Mouse (Mus musculus): ENCODE data around the gene Ube2d3. TPM values are rescaled to one million over a fixed set of nuclear protein-coding genes. Genes with fewer than 3 reads are reported as not detected.
"Not testable (repeated sequence)": the region's sequence is repeated elsewhere in the genome, so short reads cannot be mapped to it uniquely, and the experiment has no call there.

The Ube2d3 gene
- total RNA-seq, 2 experiments from 2014 or later = 350 to 358 TPM

DNA sequence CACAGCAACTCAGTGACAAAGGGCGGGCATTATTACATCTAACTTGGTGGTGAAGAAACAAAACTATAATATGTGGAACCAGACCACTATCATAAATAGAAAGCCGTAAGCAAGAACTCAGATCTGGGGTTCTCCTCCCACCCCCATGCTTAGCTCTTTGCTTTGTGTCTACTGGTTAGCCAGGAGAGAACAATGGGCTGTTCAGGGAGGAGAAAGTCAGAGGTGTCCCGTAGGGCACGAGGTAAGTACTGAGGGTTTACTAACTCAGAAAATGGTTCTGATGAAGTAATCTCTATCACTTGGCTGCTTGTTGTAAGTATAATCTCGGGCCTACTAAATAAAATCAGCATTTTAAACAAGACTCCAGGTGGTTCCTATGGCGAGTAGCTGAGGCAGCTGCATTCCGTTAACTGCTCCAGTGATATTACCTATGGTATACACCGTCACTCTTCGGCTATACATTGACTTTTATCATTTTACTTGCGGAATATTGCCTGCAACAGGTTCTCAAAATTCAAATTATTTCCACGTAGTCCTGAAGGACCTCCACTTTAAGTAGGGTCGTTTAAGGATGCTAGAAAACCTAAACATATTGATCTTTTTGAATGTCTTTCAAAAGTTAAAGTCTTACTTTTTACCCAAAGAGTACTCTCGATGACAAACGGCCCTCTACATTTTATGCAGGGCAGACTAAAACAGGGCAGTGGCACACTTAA lies 890 bp upstream of the Ube2d3 start:
- no peak for DNase-seq

DNA sequence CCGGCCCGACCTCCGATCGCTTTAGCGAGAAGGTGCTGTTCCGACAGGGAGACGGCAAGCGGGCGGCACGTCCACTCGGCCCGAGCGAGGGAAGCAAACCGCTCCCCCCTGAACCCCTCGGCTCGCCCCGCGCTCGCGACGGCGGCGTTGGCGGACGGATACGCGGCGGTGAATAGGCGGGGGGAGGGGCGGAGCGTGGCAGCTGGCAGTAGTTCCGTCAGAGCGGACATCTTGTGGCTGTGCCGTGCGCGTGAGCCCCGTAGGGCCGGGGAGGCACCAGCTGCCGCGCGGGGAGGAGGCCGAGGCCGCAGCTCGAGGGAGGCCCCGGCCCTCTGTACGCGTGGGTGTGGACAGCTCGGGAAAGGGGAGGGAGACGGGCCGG lies 573 bp downstream of the Ube2d3 start:
- peak; percentile 95 for DNase-seq

DNA sequence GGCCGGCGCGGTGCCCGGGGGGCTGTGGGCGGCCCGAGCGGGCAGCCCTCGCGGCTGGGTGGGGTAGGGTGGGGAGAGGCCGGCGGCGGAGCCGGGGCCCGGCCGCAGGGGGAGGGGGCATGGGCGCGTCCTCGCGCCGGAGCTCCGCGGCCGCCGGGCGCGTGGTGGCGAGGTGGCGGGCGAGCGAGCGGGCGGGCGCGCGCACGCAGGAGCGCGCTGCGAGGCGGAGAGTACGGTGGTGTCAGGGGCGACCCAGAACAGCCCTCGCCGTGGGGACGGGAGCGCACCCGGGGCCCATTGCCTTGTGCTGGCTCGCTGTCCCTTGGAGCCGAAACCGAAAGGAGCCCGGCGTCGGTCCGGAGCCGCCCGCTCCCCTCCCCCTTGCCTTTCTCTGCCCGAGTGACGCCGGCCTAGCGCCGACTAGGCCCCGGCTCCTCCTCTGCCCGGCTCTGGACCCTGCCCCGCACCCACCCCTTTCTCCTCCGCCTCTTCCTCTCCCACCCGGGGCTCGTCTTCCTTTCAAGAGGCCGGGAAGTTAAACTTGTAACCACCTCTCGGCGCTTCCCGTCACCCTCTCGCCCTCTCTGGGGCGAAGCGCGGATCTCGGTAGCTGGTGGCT lies 1.1 kb downstream of the Ube2d3 start:
- peak; percentile 91 for DNase-seq

DNA sequence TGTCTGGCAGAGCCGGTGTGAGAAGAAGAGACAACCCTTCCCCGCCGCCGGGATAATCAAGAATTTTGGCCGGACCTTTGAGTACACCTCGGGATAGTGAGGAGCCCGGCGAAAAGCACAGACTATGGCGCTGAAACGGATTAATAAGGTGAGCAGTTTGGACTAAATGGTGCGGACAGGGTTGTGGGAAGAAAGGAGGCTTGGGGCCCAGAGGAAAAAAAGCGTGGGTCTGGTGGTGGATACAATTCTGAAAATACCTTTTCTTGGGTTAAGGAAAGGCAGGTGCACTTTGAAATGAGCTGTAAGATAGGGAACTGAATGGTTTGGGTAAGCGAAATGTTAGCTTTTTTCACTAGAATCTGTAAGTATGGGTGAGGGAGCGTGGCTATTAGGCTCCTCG lies 1.7 kb downstream of the Ube2d3 start:
- no peak for DNase-seq

DNA sequence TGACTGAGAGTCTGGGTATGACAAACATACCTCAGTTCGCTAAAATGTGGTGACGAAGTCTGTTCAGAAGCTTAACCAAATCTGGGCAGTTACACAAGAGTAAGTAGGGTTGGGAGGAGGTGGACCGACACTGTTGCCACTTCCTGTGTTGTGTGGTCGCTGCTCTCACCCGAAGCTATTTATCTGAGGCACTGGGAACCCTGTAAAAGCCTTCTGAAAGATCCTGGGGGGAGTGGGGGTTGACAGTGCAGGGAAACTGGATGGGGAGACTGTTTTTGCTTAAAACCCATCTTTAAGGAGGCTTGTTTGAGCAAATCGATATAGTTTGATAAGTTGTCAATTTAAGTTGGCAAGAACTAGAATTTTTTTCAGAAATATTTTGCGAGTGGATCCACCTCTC lies 2.3 kb downstream of the Ube2d3 start:
- peak; percentile 61 for DNase-seq

DNA sequence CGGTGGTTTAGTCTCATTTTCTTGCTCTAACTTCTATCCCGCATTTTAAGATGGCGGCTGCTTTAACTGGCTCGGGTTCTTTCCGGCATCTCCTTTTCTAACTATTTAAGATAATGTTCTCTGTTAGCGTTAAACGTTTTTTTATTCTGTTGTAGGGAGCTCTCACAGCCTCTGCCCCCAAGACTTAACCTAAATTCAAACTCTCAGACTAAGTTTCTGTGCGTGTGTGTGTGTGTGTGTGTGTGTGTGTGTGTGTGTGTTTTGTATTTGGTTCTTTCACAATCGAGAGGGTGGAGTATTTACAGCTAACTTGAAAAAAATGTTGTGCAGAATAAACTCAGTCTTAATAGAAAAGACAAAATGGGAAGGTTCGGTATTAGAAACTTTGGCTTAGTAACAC lies 2.7 kb downstream of the Ube2d3 start:
- DNase-seq = peak; percentile 34

DNA sequence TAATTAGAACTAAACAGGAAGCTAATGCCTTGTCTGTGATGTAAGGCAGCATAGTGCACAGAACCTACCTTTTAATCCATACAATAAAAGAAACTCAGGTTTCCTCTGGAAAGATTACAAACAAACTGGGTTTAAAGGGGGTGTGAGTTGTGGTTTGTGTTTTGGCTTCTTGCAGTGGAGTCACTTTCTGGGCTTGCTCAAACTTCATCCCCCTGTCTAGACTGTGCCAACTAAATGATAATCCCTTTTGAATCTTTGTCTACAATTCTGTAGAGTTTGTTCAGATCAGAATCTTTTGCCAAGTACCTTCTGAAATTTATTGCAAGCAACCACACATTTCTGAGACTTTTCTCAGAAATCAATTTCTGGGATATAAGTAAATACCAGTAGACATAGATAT lies 7.0 kb downstream of the Ube2d3 start:
- no peak for DNase-seq

DNA sequence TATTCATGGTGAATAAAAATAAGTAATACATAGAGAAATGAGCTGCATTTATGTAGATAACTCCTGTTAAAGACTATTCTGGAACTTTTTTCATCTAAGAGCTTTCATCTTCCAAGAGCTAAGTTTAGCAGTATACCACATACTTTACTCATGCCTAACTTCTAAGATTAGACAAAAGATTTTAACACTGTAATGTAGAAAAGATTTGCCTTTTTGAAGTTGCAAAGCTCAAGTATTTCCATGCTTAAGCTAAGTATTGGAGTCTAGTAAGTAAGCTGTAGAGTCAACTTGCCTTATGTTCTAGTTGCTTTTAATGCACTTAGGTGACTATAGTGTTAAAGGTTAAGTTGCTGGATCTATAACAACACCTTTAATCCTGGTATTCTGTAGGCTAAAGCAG lies 21.0 kb downstream of the Ube2d3 start:
- no peak for DNase-seq

DNA sequence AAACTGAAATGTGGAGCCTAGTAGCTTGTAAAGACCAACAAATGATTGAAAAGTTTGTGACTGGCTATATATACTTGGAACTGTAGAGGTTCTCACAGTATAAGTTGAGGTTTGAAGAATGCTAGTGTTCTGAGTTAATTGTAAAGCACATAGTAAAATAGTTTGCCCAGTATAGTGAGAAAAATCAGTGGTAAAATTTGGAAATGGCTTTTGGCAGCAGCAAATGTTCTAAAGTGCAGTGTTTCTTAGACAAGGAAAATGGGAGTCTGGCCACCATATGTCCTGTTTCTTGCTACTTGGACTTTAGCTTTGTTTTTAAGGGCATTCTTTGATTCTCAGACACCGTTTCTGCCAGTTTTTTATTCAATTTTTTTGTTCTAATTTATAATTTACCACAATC lies 30.5 kb downstream of the Ube2d3 start:
- DNase-seq = no peak

DNA sequence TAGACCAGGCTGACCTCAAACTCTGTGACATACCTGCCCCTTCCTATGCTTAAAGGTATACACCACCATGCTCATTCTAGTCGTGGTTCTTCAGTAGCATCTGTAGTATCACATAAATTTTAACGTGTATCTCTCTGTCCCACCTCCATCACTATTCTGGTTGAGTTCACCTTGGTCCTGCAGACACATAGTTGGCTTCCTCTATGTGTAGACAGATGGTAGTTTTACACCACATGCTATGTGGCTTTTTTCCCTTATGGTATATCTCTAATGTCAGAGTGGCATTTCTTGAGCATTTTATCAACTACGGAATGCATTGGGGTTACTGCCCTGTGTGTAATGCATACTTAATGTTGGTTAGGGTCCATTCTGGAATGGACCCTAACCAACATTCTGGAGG lies 31.2 kb downstream of the Ube2d3 start:
- no peak for DNase-seq

DNA sequence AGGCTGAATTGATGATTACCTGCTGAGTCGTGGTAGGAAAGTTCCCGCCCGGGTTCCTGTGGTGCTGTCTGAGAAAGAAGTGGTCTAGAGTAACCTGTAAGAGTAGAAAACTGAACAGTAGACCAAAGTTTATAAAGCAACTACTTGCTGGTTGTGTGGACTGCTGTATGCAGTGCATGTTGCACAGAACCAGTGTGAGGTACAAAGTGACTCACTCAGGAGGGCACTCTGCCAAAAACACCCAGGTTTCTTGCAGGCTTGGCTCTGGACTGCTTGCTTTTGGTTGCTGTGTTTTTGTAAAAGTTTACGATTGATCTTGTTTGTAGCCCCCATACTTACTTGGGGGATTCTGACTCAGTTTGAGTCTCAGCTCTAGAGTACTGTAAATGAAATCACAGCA lies 32.0 kb downstream of the Ube2d3 start:
- DNase-seq = peak; percentile 90

DNA sequence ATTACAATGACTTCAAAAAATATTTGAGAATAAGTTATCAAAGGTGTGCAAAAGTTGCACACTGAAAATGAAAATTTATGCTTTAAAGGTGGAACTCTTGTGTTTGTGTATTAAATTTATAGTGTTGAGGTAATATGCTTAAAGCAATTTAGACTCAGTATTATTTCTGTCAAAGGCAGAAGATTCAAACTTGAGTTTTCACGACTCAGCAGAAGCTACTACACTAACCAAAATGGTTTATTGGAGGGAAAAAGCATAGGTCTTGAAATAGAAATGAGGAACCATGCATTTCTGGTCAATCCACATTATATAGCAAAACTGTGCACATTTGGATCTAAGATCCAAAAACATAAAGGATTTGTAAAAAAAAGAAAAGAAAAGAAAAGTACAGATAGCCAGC lies 32.9 kb downstream of the Ube2d3 start:
- no peak for DNase-seq

DNA sequence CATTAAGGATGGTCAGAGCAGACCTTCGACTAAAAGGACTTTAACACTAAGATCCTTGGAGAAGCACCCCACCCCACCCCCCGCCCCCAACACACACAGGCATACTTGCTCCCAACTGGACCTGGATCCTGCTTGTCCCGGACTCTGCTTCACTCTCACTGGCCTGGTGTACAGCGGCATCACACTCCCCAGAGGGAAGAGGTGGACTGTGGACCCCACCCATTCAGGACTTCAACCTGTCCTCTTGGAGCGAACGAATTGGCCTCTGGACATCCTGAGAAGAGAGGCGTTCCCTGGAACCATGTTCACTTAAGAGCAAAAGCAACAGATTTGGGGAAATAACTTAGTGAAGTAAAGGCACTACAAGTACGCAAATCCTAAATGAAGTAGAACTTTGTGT lies 37.1 kb downstream of the Ube2d3 start:
- no peak for DNase-seq

DNA sequence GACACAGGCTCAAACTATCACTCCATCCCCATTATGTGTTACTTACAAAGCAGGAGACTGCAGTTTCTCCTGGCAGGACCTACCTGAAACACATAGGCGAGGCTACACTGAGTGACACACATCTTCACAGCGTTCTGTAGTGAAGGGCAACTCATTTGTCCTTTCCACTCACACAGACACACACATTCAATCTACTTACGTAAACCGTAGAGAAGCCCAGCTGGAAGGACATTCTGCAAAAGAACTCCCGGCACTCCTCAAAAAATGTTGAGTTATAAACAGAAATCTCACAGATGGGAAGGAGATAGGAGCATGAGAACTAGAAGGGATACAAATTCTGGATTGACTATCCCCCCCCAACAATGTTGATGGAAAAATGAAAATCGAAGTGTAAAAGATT lies 38.3 kb downstream of the Ube2d3 start:
- DNase-seq = no peak

DNA sequence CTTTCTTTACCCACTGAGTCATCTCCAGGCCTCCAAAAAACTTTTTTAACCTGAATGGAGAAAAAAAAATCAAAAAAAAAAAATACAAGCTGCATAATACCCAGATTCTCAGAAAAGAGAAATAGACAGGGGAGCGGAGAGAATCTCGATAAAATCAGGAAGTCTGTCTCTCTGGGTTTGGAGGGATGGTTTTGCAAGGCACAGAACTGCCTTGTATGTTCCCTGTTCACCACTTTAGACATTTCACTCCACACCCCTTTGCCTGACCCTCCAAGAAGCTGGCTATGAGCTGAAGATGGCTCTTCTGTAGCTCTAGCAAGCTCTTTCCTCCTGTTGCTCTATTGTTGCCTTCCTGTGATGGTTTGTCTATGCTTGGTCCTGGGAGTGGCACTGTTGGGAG lies 39.0 kb downstream of the Ube2d3 start:
- no peak for DNase-seq

DNA sequence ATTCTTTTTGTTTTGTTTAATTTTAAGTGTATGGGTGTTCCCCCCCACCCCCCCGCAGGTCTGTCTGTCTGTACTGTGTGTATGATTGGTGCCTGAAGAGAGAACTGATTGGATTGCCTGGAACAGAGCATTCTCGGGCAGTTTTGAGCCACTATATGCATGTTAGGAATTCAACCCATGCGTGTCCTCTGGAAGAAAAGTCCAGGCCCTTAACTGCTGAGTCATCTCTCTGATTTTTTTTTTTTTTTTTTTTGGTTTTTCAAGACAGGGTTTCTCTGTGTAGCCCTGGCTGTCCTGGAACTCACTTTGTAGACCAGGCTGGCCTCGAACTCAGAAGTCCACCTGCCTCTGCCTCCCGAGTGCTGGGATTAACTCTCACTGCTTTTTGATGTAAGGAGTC lies 41.1 kb downstream of the Ube2d3 start:
- not testable (repeated sequence) for DNase-seq

DNA sequence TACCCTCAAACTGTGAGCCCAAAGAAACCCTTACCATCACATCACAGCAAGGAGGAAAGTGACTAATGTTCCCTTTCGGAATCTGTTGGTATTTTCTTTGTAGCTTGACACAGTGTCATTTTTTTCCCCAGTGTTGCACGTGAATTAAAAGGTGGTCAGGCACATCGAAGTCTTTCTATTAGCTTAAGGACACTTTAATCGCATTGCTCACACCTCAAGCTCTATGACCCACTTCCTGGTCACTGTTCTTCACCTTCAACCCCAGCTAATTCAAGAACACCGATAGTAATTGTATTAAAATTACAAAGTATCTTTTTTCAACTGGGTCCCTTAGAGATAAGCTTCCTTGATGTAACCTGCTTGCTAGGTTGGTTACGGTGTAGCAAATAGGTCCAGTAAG lies 42.8 kb downstream of the Ube2d3 start:
- no peak for DNase-seq

DNA sequence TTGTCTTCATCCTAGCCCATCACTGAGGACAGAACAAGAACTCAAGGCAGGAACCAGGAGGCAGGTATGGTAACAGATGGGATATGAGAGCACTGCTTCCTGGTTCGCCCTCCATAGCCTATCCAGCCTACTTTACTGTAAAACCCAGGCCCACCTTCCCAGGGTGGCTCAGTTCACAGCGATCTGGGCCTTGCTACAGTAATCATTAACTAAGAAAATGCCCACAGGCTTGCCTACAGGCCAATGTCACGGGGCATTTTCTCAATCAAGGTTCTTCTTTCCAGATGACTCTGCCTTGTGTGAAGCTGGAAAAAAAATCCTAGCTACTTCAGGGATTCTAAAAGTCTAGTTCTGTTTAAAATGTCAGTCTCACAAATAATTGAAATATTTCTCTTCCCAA lies 43.7 kb downstream of the Ube2d3 start:
- no peak for DNase-seq

DNA sequence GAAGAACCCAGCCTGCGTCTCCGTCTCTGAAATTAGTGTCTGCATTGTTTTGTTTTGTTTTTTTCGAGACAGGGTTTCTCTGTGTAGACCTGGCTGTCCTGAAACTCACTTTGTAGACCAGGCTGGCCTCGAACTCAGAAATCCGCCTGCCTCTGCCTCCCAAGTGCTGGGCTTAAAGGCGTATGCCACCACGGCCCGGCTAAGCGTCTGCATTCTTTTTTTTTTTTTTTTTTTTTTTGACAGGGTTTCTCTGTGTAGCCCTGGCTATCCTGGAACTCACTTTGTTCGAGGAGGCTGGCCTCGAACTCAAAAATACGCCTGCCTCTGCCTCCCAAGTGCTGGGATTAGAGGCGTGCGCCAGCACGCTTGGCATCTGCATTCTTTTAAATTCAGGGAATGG lies 46.7 kb downstream of the Ube2d3 start:
- not testable (repeated sequence) for DNase-seq

DNA sequence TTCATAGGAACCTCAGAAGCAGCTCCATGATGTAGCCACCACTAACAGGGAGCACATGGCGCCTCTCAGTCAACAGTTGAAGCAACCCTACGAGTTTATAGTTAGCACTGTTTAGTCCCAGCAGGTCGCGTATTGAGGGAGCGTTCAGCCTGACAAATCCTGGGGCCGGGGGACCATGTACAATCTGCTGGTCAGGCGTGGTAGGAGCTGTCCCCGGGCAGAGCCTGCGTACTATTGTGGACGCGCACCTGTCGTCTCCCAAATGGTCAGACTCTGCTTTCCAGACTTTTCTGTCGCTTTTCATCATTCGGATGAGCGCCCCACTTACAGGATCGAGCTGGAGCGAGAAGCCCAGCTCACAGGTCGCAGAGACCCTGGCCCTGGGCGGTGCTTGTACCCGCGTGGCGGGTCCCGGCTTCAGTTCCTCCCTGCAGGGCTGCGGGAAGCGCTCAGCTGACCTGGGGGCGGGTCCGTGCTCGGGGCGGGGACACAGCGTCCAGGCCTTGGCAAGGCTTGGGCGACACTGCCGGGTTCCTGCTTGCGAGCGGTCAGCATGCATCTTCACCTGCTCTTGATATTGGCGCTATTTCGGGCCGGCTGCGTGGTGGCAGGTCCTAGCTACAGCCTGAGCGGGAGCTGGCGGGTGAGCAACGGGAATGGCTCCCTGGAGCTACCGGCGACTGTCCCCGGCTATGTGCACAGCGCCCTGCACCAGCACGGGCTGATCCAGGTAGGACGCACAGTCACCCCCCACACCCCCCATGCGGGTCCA lies 47.4 kb downstream of the Ube2d3 start, which contains the start of gene Manba:
TSS of gene Manba (plus strand) at position 484 of the 772 bp plus-strand sequence.
- DNase-seq = peak; percentile 92

DNA sequence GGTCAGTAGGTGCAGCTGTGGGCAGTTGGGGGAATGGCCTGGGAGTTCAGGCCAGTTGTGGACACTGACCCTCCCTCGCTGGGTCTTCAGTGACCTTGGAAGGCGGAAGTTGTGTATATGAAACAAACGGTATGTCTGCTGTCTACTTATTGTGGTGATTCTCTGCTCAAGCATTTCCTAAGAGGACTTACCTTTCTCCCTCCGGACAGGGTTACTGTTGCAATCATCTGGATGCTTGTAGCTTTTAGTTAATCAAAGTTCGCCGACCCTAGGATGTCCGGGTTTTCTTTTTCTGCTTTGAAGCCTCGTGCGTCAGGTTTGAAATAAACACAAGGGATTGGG lies 47.9 kb downstream of the Ube2d3 start:
- DNase-seq = no peak

DNA sequence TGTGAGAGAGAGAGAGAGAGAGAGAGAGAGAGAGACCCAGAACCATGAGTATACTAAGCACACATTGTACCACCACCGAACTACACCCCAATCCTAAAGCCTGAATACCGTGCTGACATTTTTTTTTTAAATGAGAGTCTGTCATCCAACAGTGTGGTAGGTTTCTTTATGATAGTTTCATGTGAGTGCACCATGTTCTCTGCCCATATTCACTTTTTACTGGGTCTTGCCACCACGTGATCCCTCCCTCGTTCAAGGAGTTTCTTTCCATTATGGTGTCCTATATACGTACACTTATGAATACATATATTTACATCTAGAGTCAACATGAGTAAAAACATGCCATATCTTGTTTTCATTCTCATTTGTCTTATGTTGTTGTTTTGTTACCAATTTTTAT lies 48.4 kb downstream of the Ube2d3 start:
- no peak for DNase-seq

DNA sequence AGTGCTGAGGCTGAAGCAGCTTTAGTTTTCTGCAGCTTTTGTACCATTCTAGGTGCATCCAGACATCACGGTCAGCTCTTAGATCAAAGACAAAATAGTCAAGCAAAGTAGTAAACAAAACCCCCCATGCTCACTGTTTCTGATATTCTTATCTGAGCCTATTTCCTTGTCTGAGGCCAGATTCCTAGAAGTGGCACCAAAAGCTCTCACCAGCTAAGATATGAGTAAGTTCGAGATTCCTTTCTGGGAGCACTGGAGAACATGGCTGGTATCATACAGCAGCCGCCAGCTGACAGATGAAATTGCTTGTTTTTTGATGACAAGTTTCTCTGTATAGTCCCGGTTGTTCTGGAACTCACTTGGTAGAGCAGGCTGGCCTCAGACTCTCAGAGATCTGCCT lies 49.9 kb downstream of the Ube2d3 start:
- no peak for DNase-seq
